Mouse (Mus musculus) forebrain, embryonic 16.5 days (tissue): ENCODE measurements around the gene Fgfr2. TPM values are rescaled to one million over a fixed set of nuclear protein-coding genes. Genes with fewer than 3 reads are reported as not detected.

ENCODE experiments used
- ATAC-seq: fragments of 200-750 bp; cut with Nextera tagmentation; 2 replicates; pipeline ENCODE4 v1.8.0; 2017; ENCODE audit warnings: mild to moderate bottlenecking, moderate library complexity
- H3K27ac ChIP-seq: fragments of 300-500 bp; sonication (generic); 2 replicates; pipeline ENCODE4 v1.5.1; 2014; ENCODE audit warnings: low read length, control low read depth
- H3K27me3 ChIP-seq: fragments of 300-500 bp; sonication (generic); replicated peaks from 2 replicates; pipeline ENCODE4 v1.6.1; 2014; ENCODE audit warnings: low read length; ENCODE audit not compliant: control insufficient read depth, insufficient read depth
- H3K36me3 ChIP-seq: fragments of 300-500 bp; sonication (generic); 2 replicates; pipeline ENCODE4 v1.6.1; 2014; ENCODE audit not compliant: control insufficient read depth, insufficient read depth
- H3K4me1 ChIP-seq: fragments of 300-500 bp; sonication (generic); replicated peaks from 2 replicates; pipeline ENCODE4 v1.6.1; 2014; ENCODE audit warnings: low read length; ENCODE audit not compliant: control insufficient read depth, insufficient read depth
- H3K4me2 ChIP-seq: fragments of 300-500 bp; sonication (generic); 2 replicates; pipeline ENCODE4 v1.6.1; 2014; ENCODE audit warnings: mild to moderate bottlenecking, low read length, control low read depth
- H3K4me3 ChIP-seq: fragments of 300-500 bp; sonication (generic); replicated peaks from 2 replicates; pipeline ENCODE4 v1.5.1; 2014; ENCODE audit warnings: mild to moderate bottlenecking, low read length, control low read depth
- H3K9ac ChIP-seq: fragments of 300-500 bp; sonication (generic); replicated peaks from 2 replicates; pipeline ENCODE4 v1.6.1; 2014; ENCODE audit warnings: low read depth, low read length, control low read depth
- H3K9me3 ChIP-seq: fragments of 300-500 bp; sonication (generic); 2 replicates; pipeline ENCODE4 v1.6.1; 2016; ENCODE audit warnings: low read length; ENCODE audit not compliant: control insufficient read depth
- WGBS: fragments of 180-500 bp; shearing (Covaris S2); extraction: QIAGEN DNeasy Blood & Tissue Kit; methylation state at CpG from one replicate; pipeline ENCODE4 v1.1.7; 2014; 5-methylcytosine and 5-hydroxymethylcytosine counted together
- polyA plus RNA-seq: library from polyadenylated mRNA; unstranded; fragments of >200 nt; fragmentation: Nextera tagmentation; extraction: Ambion mirVana; gene quantifications from 2 replicates; pipeline ENCODE4 v1.2.1, GENCODE M21; 2015

The Fgfr2 gene
- polyA plus RNA-seq, 1 experiment from 2014 or later, result 39.2 TPM

- Histone ChIP-seq H3K27me3 (no peaks in the 10 kb centered on the region), H3K4me2 (no peak overlapping the region), H3K9me3 (no peaks in the 10 kb centered on the region), H3K36me3 (no peaks in the 10 kb centered on the region), H3K27ac (no peak overlapping the region), H3K9ac (no peak overlapping the region), H3K4me1 (no peaks in the 10 kb centered on the region), H3K4me3 (no peak overlapping the region)
- WGBS, result 66% methylated on average over 7 of the region's 7 CpGs
- no peak for ATAC-seq
These were observed 2164.6 kb downstream of the Fgfr2 start for GRCm38 (mm10) chr7:130958551-130958950.

- Histone ChIP-seq H3K27ac (peak overlapping the region; percentile 4; the same call in 1 of the 2 replicates), H3K36me3 (no peaks in the 10 kb centered on the region), H3K4me2 (no peak overlapping the region), H3K4me3 (no peak overlapping the region), H3K4me1 (peaks cover 3% of the 10 kb centered on the region), H3K9ac (no peak overlapping the region), H3K27me3 (no peaks in the 10 kb centered on the region), H3K9me3 (no peaks in the 10 kb centered on the region)
- WGBS, result 76% methylated on average over 10 of the region's 10 CpGs
- ATAC-seq, result peak; percentile 65; the same call in 1 of the 2 replicates
These were observed 2169.0 kb downstream of the Fgfr2 start for GRCm38 (mm10) chr7:130954177-130954601.

- no peak overlapping the region for H3K9ac ChIP-seq
- no peaks in the 10 kb centered on the region for H3K9me3 ChIP-seq
- no peaks in the 10 kb centered on the region for H3K36me3 ChIP-seq
- H3K4me3 ChIP-seq, result no peak overlapping the region
- H3K4me1 ChIP-seq, result peaks cover 8% of the 10 kb centered on the region
- H3K27me3 ChIP-seq, result no peaks in the 10 kb centered on the region
- no peak overlapping the region for H3K4me2 ChIP-seq
- no peak for ATAC-seq
- WGBS, result 88% methylated on average over 10 of the region's 10 CpGs
- H3K27ac ChIP-seq, result no peak overlapping the region
These were observed 2169.8 kb downstream of the Fgfr2 start for GRCm38 (mm10) chr7:130953376-130953775.

GRCm38 (mm10) chr7:130951004-130951403, 2172.1 kb downstream of the Fgfr2 start:
- Histone ChIP-seq H3K4me3 (no peak overlapping the region), H3K9me3 (no peaks in the 10 kb centered on the region), H3K27ac (no peak overlapping the region), H3K4me2 (no peak overlapping the region), H3K4me1 (peaks cover 8% of the 10 kb centered on the region), H3K27me3 (no peaks in the 10 kb centered on the region), H3K36me3 (no peaks in the 10 kb centered on the region), H3K9ac (no peak overlapping the region)
- 80% methylated on average over 5 of the region's 5 CpGs for WGBS
- ATAC-seq, result no peak

- ATAC-seq, result no peak
- no peaks in the 10 kb centered on the region for H3K36me3 ChIP-seq
- H3K4me2 ChIP-seq, result no peak overlapping the region
- no peak overlapping the region for H3K4me3 ChIP-seq
- no peak overlapping the region for H3K9ac ChIP-seq
- H3K27ac ChIP-seq, result no peak overlapping the region
- peaks cover 8% of the 10 kb centered on the region for H3K4me1 ChIP-seq
- H3K27me3 ChIP-seq, result no peaks in the 10 kb centered on the region
- 96% methylated on average over 7 of the region's 7 CpGs for WGBS
- no peaks in the 10 kb centered on the region for H3K9me3 ChIP-seq
These were observed 2172.7 kb downstream of the Fgfr2 start for GRCm38 (mm10) chr7:130950482-130950881.

GRCm38 (mm10) chr7:130949331-130949751, 2173.8 kb downstream of the Fgfr2 start:
- Histone ChIP-seq H3K27me3 (no peaks in the 10 kb centered on the region), H3K4me2 (no peak overlapping the region), H3K4me3 (no peak overlapping the region), H3K36me3 (no peaks in the 10 kb centered on the region), H3K27ac (no peak overlapping the region), H3K9me3 (no peaks in the 10 kb centered on the region), H3K4me1 (peaks cover 8% of the 10 kb centered on the region), H3K9ac (no peak overlapping the region)
- 37% methylated on average over 8 of the region's 8 CpGs for WGBS
- peak; percentile 74; the same call in 1 of the 2 replicates for ATAC-seq

GRCm38 (mm10) chr7:130948563-130949208, 2174.5 kb downstream of the Fgfr2 start:
- 60% methylated on average over 5 of the region's 5 CpGs for WGBS
- peak overlapping the region; percentile 17; the same call in 1 of the 2 replicates for H3K27ac ChIP-seq
- ATAC-seq, result no peak

GRCm38 (mm10) chr7:130946303-130946702, 2176.8 kb downstream of the Fgfr2 start:
- H3K4me1 ChIP-seq, result peaks cover 8% of the 10 kb centered on the region
- H3K4me2 ChIP-seq, result no peak overlapping the region
- ATAC-seq, result no peak
- 93% methylated on average over 12 of the region's 12 CpGs for WGBS
- H3K27me3 ChIP-seq, result no peaks in the 10 kb centered on the region
- H3K36me3 ChIP-seq, result no peaks in the 10 kb centered on the region
- no peaks in the 10 kb centered on the region for H3K9me3 ChIP-seq
- H3K27ac ChIP-seq, result no peak overlapping the region
- H3K9ac ChIP-seq, result no peak overlapping the region
- H3K4me3 ChIP-seq, result no peak overlapping the region

More at GRCm38 (mm10) chr7:130948563-130949208, 2174.5 kb downstream of the Fgfr2 start:
- H3K4me1 ChIP-seq, result peaks cover 8% of the 10 kb centered on the region
- H3K9me3 ChIP-seq, result no peaks in the 10 kb centered on the region
- H3K4me2 ChIP-seq, result no peak overlapping the region
- no peak overlapping the region for H3K9ac ChIP-seq
- H3K27me3 ChIP-seq, result no peaks in the 10 kb centered on the region
- no peak overlapping the region for H3K4me3 ChIP-seq
- H3K36me3 ChIP-seq, result no peaks in the 10 kb centered on the region

- H3K27me3 ChIP-seq, result no peaks in the 10 kb centered on the region
- H3K9ac ChIP-seq, result no peak overlapping the region
- no peaks in the 10 kb centered on the region for H3K36me3 ChIP-seq
- no peak for ATAC-seq
- no peaks in the 10 kb centered on the region for H3K9me3 ChIP-seq
- no peak overlapping the region for H3K27ac ChIP-seq
- no peak overlapping the region for H3K4me3 ChIP-seq
- H3K4me2 ChIP-seq, result no peak overlapping the region
- peaks cover 8% of the 10 kb centered on the region for H3K4me1 ChIP-seq
- WGBS, result 94% methylated on average over 3 of the region's 3 CpGs
These were observed 2177.4 kb downstream of the Fgfr2 start for GRCm38 (mm10) chr7:130945730-130946129.
